Mouse (Mus musculus) lung, postnatal 4 days (tissue): ENCODE results near the gene Napb.
"Not testable (repeated sequence)": the region's sequence is repeated elsewhere in the genome, so short reads cannot be mapped to it uniquely, and the experiment has no call there.

Source experiments
- DNase-seq, 2 experiments: peaks; one replicate each; pipeline ENCODE4 v3.0.0; 2021

Napb gene

DNA sequence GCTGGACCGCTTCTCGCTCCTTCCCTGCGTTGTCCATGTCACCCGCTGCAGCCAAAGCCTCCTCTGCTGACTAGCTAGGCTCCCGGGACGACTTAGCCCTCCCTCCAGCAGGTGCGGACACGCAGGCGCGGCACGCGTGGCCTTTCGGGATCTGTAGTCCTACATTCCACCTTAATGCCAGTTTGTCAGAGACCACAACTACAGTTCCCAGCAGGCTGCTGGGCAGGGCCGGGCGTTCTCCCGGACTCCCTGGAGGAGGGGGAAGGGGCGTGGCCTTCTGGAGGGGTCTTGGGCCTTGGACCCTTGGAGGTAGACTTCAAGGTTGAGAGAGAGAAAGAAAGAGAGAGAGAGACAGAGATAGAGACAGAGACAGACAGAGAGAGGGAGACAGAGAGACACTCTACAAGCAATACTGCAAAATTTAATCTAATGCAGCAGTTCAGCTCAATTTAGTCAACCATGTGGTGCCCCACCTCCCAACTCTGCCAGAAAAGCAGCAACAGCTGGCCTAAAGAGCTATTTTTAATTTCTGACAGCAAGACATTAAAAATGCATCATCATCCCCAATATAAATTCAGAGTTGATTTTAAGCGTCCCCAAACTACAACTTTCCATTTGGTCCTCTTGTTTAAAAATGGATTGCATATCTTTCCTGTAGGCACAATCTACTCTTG lies at the start of gene Napb:
Napb (minus strand) TSS at position 141 of the 674 bp plus-strand sequence.
- DNase-seq: peak; percentile 91 to 94

DNA sequence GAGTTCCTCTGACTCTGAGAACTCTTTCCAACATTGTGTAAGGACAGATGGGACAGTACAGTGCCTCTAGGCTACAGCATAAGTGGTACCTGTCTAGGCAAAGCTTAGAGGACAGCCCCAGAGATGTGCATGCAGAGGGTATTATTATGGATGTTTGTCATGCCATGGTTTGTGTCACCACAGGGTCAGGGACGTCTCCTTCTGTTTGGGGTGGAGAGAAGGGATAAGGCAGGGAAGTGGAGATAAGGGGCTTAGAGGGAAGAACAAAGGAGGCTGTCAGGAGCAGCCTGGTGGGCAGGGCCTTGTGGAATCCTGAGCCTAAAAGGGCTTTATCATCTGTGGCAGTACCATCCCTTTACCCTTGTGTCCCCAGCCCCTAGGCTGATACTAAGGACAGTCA lies 49.4 kb upstream of the Napb start, which contains the start of gene 8030411F24Rik:
8030411F24Rik (plus strand) TSS at position 301 of the 400 bp plus-strand sequence.
- no peak for DNase-seq

DNA sequence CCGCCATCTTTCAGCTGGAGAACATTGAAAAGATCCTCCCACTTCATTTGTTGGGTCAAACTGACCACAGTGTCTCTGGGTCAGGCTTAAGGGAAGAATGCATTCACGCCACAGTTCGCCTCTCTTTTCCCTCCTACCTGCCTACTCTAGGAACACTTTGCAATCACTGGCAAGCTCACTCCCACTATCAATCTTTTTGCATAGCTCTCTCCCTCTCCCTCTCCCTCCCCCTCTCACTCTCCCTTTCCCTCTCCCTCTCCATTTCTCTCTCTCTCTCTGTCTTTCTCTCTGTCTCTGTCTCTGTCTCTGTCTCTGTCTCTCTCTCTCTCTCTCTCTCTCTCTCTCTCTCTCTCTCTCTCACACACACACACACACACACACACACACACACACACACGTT lies 39.1 kb upstream of the Napb start, which contains the start of gene Cst11:
Cst11 (minus strand) TSS at position 101 of the 400 bp plus-strand sequence.
- DNase-seq: not testable (repeated sequence)

DNA sequence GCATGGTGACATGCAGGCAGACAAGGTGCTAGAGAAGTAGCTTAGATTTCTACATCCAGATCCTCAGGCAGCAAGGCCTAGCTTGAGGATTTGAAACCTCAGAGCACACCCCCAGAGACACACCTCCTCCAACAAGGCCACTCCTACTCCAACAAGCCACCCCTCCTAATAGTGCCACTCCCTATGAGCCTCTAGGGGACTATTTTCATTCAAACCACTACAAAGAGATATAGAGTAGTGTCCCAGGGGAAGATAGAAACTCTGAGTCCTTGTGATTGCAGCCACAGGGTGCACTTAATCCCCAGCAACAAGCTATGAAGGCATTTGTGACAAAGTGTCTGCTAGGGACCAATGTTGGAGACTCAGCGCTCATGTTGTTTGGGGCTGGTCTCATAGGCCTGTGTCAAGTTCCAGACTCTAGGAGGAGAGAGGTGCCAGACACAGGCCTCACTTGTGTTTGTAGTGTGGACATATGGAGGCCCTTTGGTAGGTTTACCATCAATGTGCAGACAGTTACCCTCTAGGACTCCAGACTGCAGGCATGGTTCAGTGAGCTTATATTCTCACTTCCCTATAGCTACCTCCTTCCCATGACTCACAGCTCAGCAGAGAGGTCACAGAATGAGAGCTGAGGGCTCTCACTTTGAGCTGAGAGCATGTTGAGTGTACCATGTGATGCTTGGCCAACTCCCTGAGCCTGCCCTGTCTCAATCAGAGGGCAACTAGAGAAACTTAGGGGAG lies 31.6 kb upstream of the Napb start:
- DNase-seq: peak; percentile 61 to 72

DNA sequence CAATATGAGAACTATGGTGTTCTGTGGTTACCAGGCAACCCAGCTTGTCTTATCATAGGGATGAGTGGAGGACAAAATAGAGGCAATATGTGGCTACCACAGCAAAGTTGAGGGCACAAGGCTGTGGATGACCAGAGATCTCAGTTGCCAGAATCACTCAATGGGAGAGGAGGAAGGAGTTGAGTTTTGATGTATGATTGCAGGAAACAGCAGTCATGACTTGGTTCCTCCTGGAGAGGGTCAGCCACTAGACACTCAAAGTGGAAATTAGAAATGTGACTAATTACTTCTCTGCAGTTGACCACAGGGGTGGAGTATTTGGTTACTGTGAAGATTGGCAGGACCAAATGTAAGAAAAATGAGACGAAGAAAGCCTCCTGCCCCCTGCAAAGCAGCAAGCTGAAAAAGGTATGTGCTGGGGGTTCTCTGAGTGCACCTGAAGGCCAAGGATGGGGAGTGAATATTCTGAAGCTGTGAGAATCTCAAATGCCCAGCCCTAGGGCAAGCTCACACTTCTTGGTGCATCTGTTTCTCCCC lies 22.1 kb upstream of the Napb start:
- DNase-seq: no peak

DNA sequence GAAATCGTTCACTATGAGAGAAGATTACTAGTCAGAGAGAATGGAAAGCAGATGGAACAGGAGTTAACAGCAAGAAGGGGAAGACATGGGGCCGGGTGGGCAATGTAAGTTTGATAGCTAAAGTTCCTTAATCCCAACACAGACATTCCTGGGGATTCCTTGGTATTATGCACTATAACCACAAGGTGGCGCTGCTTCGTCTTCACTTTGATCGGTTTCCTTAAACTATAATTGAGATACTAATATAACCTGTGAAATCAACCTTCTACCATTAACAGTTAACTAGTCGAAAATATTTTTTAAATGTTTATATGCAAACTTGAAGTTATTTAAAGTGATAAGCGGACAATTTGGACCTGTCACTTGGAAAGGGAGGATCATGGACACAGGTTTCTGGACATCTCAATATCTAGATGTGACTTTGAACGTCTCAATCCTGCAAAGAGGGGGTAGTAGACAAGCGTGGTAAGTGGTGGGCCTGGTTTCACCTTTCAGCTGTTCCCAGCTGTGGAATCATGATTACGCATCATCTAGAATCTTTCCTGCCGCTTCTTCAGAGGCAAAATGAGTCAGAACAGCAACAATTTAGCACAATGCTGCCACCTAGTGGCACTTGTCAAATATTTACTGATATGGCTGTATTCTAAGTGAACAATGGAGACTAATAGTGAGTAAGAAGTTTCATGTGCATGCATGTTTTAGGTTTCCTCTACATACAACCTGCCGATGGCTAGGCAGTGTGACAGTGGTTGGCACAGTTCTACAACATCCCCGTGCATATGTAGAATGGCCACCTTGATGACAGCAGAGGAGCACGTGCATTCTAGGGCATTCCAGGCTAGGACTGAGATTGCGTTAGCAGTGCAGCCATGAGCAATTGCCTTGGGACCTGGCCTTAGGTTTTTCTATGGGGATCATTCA lies 19.9 kb upstream of the Napb start:
- peak; percentile 25 to 76 for DNase-seq

DNA sequence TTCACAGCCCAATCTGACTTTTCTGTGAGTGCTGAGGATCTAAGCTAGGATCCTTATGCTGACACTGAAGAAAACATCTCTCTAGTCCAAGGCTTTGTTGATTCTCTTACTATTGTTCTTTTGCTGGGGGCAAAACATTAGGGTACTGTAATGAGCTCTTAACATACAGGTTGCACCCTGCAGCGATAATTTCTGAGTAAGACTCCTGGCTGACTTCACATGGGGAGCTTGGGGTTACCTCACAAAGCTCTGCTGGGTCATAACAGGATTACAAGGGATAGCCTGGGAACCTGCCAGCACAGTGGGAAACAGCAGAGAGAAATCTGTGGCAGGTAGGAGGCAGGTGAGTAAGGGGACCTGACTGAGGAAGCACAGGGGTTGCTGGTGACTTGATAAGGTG lies 17.8 kb upstream of the Napb start, which contains the start of gene Cstl1:
Cstl1 (plus strand) TSS at position 301 of the 400 bp plus-strand sequence.
- DNase-seq: no peak

DNA sequence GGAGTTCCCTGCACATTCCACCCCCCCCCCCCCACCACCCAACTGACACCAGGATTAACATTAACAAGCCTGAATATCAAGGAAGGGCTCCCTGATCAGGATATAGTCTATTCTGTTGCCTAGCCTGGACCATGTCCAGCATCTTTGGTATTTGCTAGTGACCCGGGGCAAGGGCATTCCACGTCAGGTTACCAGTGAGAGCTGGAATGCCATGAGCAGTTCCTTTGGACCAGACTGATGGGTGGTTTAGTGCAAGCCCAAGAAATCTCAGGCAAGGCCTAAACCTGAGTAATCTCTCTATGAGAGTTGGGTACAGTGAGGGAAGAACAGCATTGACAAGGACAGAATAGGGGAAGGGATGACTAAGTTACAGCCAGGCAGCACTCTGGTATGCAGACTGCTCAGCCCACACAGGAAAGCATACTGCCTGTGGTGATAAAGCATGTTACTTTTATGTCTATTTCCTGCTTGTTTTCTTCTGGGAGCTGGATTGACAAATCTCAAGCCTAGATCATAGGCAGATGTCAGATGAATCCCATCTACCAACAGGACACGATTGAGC lies 11.7 kb upstream of the Napb start:
- no peak for DNase-seq

DNA sequence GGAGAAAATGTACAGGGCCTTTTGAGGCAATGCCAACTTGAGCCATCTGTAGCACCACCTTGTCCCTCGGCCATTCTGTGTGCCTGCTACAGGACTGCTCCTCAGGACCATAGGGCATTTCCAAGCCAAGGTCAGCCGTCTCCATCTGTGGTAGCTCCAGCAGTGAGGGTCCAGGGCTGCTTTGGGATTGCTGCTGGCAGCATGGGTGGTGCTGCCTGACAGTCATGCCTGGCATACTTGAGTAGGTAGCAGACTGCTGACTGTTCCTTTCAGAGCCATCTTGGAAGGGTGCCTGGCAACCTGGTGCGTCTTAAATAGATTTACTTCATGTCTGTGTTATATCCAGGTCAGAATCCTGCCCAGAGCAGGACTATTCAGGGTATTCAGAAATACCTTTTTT lies 10.7 kb upstream of the Napb start:
- no peak for DNase-seq

DNA sequence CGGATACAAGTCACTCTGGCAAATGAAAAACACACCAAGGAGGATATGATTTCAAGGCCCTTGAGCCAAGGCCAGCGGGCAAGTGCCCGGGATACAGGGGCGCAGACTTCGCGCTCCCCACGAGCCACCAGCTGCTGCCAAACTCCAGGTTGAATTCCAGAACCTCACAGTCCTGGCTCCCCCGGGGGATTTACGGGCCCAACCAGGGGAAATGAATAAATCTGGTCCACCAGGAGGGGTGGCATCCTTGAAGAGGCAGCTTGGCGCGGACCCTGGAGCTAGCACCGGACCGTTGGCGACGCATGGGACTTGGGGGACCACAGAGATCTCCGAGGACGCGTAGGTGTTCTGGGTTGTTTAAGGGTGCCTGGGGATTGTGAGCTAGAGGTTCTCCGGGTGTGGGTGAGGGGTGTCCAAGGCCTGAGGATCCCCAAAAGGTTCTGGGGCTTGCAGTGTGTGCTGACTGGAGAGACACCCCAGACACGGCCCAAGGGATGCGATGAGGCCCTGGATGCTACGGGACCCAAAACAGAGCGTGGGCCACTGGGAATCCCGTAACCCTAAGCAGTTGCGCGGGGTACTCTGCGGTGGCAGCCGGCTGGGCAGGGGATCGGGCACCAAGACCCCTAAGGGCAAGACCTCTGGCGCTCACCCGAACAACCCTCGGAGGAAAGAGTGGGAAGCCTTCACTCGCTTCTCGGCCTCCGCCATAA lies 497 bp downstream of the Napb start:
- peak in 1 of 2 experiments; percentile 13 for DNase-seq

DNA sequence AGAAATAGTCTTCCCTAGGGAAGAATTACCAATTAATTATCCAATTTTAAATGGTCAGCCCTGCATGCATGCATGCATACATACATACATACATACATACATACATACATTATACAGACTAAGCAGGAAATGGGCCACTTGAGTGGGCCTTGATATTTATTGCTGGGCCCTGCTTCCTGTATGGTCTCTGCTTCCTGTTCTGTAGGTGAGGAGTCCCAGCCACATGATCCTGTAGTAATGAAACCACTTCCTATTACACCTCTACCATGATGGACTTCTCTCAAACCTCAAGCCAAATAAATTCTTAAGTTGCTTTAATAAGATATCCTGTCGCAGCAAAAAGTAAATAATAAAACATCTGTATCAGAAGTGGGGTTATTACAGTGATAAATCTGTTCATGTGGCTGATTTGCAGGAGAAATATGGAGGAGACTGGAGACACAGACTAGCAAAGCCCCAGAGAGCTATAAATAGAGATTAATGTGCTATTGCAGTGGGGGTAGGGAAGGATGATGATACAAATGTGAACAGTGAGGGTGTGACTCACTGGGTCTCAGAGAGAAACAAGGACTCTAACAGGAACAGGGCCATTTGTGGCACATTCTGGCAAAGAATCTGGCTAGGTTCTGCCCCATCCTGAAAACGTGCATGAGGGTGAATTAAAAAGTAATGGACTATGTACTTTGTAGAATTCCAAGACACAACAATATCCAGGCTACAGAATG lies 12.8 kb downstream of the Napb start:
- DNase-seq: no peak

DNA sequence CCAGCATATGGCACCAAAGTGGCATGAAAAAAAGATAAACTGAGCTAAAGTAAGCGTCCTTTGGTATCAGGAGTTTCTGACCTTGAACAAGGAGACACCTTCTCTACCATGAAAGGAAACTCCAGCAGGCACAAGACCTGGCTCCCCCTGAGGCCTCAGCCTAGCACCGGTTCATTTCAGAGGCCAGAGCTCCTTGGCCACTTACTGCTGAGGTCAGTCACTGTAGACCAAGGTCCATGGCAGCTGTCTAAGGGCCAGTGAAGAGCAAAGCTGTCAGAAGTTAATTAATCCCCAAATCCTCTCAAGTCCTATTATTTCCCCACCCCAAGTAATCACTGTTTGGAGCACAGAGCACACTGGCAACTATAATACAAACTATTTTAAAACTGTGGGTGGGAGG lies 15.2 kb downstream of the Napb start:
- no peak for DNase-seq

DNA sequence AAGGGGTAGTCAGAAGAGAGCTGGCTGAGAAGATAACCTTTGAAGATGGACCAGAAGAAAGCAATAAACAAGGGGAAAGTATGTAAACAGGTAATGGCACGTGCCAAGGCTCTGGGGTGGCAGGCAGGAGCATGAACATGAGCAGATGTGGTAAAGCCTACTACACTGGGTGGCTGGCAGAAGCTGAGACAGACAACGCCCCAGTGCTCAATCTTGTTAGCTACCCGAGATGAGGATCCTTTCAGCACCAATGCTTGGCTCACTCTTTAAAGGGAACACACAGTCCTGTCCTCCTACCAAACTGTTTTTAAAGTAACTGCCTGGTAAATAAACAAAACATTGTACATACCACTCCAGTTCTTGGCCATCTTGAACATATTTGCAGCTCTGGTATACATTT lies 19.9 kb downstream of the Napb start:
- DNase-seq: no peak

DNA sequence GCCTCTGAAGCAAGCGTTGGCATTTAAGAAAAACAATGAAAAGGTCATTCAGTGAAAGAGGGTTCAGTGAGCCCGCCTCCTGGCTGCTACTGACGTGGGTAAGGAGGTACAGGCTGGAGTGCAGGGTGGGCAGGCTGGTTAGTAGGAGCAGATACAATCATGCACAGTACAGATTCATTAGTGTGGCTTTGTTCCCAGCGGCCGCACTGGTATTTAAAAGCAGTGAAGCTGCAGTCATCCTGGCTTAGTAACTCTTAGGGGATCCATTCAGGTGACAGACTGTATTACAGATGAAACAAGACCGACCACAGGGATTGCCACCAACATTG lies 25.1 kb downstream of the Napb start:
- no peak for DNase-seq

DNA sequence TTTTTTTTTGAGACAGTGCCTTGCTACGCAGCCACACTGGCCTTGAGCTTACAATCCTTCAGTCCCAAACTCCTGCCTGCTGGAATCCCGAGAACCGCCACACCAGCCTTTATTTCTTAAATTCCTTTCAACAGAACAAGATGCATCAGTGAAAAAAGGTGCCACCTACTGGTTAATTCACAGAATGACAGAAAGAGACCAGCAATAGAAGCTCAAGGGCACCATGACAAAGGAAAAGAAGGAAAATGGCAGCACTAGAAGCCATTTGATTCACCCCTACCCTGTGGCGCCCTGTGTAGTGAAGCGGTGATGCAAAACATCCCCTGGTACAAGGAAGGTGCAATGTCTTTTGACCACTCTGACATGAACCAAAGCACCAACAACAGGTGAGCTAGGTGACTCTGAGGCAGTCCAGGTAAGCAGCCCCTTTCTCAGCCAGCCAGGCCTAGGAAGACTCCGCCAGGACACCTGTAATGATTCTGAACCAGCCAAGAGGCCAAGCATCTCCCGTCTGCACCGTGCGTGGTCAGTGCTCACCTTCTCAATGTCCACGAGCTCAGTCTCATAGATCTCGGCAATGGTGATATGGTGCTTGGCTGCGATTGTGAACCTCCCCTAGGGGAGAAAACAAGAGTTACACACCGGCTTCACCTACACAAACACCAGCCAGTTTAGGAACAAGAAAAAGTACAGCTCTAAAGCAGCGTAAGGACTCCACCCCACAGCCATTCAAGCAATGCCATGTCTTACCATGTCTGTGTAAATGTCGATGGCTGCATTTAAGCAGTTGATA lies 25.7 kb downstream of the Napb start:
- DNase-seq: no peak

DNA sequence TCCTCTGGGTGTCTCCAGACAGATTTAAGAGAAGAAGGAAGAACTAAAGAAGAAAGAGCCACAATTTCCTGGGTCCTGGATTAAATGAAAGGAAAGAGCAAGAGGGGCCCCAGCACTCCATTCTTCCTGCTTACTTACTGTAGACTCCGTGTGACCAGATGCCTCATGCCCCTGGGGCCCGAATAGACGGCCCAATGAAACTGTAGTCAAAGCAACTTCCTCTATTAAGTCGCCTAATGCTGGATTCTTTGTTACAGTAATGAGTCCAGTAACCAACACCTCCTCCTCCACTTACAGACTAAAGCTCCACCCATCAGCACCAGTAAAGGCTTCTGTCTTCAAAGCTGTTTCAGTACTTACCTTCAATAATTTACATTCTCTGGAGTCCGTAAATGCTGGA lies 33.7 kb downstream of the Napb start:
- no peak for DNase-seq

DNA sequence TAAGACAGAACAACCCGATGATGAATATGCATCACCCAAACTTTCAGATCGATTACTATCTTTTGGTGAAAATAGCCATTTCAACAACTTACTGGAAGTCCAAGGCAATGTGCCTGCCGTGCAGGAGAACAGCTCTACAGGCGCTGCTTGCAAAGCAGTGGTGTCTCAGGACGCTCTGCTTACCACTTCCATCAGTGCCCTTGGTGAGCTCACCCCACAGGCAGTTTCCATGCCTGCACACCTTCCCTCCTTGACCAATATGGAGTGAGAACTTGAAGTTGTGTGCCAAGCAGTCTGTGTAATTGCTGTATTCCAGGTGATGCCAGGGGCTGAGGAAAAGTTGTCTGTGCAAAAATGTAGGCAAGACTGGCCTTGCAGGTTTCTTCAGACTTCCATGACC lies 41.5 kb downstream of the Napb start:
- no peak for DNase-seq

DNA sequence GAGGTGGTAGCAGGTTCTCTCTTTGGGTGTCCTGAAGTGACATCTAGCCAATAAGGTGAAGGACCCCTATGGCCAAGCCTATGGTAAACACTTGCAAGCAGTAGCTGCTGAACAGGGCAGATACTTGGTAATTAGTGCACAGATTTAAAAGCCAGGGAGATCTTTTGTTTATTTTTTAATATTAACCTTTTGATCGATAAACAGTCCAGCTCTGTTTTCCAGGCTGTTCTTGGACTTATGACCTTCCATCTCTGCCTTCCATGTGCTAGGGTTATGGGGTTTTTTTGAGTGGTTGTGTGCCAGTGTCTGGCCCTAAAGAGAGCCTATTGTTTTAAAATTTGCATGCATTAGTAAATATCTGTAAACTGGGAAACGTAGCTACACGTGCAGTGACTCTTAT lies 42.0 kb downstream of the Napb start:
- DNase-seq: no peak

DNA sequence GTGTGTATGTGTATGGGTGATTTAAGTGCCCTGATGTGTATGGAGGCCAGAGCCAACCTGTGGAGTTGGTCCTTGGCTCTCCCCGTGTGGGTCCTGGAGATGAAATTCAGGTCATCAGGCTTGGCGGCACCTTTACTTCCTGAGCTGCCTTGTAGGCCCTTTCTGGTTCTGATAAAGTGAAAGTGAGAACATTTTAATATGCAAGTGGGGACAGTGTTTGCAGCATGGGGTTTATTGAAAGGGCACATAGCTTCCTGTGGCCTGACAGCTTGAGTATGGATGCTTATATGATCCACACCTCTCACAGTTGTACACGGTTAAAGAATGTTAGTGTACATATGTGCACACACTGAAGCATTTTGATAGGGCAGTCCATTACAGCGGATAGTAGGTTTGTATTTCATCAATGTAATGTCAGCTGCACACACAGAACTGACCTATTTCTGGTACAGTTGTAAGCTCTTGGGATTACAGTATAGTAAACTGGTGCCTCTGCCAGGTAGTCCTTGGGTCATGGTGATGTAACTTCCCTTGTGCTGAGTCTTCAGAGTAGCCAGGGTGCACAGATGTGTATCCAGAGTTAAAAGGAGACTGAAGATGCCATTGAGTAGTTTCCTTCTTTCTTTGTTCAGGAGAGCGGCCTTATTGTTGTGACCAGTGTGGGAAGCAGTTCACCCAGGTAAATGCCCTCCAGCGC lies 42.7 kb downstream of the Napb start:
- no peak for DNase-seq

DNA sequence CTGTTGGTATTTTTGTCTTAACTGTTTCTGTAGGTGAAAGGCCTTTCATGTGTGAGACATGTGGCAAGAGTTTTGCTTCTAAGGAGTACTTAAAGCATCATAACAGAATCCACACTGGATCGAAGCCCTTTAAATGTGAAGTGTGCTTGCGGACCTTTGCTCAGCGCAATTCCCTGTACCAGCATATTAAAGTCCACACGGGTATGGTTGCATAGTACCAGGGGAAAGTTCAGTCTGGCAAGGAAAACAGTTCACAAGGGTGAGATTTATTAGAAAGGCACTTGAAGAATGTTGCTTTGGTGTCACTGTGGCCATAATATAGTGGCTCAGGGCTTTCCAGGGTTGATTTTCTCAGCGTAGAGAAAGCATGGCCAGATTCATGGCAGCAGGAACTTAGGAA lies 44.3 kb downstream of the Napb start:
- no peak for DNase-seq
